Mouse (Mus musculus) G1E (cell line): ENCODE measurements around the gene Creb5. TPM values are rescaled to one million over a fixed set of nuclear protein-coding genes. Genes with fewer than 3 reads are reported as not detected.

ENCODE experiments used
- ATAC-seq: 2 replicates; pipeline ENCODE4 v1.8.0; 2016; ENCODE audit warnings: mild to moderate bottlenecking; ENCODE audit not compliant: insufficient number of reproducible peaks, poor library complexity, low FRiP score, severe bottlenecking; ENCODE audit errors: extremely low read depth
- DNase-seq: peaks from one replicate; pipeline ENCODE4 v3.0.0; 2012; ENCODE audit warnings: low spot score
- H3K27me3 ChIP-seq: 2 replicates; pipeline ENCODE4 v1.6.1; 2012; ENCODE audit warnings: mild to moderate bottlenecking, low read length, inconsistent platforms; ENCODE audit not compliant: insufficient read depth
- H3K36me3 ChIP-seq: replicated peaks from 2 replicates; pipeline ENCODE3; 2012; ENCODE audit warnings: mild to moderate bottlenecking, inconsistent platforms
- H3K4me1 ChIP-seq: 2 replicates; pipeline ENCODE4 v1.6.1; 2012; ENCODE audit warnings: low read depth, low read length, inconsistent platforms, mixed read lengths; ENCODE audit not compliant: insufficient read depth
- H3K4me3 ChIP-seq: 2 replicates; pipeline ENCODE4 v1.5.1; 2012; ENCODE audit warnings: low read depth, mild to moderate bottlenecking, inconsistent platforms, low read length, moderate library complexity, mixed read lengths
- H3K9me3 ChIP-seq: replicated peaks from 2 replicates; pipeline ENCODE4 v1.6.1; 2012; ENCODE audit warnings: inconsistent platforms
- CTCF ChIP-seq: IDR thresholded peaks from 2 replicates; pipeline ENCODE4 v1.5.1; 2012; ENCODE audit warnings: low read depth, low read length, inconsistent platforms, mixed read lengths
- GATA1 ChIP-seq: IDR thresholded peaks from 2 replicates; pipeline ENCODE4 v1.6.1; 2012; ENCODE audit warnings: borderline replicate concordance, low read length, inconsistent platforms, mixed read lengths
- GATA2 ChIP-seq: IDR thresholded peaks from 2 replicates; pipeline ENCODE4 v1.6.1; 2012; ENCODE audit warnings: low read depth, low read length, inconsistent platforms, borderline replicate concordance
- POLR2AphosphoS5 ChIP-seq: IDR thresholded peaks from 2 replicates; pipeline ENCODE4 v1.6.1; 2012; ENCODE audit warnings: low read depth, low read length, inconsistent platforms; ENCODE audit not compliant: insufficient replicate concordance
- TAL1 ChIP-seq: conservative IDR thresholded peaks from 2 replicates; pipeline ENCODE4 v1.6.1; 2012; ENCODE audit warnings: low read depth, low read length, inconsistent platforms, mixed read lengths
- polyA plus RNA-seq: library from polyadenylated mRNA; stranded (reverse); fragments of >175 nt; gene quantifications from 2 replicates; pipeline ENCODE4 v1.2.3, GENCODE M21; 2012
- total RNA-seq, 2 experiments: library from RNA; stranded (forward) in 1 of 2; stranded (reverse) in 1 of 2; fragments of 200-1000 nt in 1 of 2; fragments of >200 nt in 1 of 2; fragmentation: Nextera tagmentation in 1 of 2; gene quantifications; 2 replicates each; pipeline ENCODE4 v1.2.3; 2014 to 2017

Creb5 gene
- total RNA-seq (2014; fragmentation: Nextera tagmentation) (not detected in 2 replicates), total RNA-seq (2017) (0.17 and 0.44 TPM in 2 replicates), polyA plus RNA-seq (not detected in 2 replicates)

GRCm38 (mm10) chr6:53287038-53287561 lies at the start of gene Creb5:
Creb5 (plus strand) TSS chr6:53287270.
- H3K4me3 ChIP-seq: no peak within 1 kb of the TSS; the same call in 1 of the 2 replicates
- no peaks in the 10 kb centered on the region for H3K4me1 ChIP-seq
- TF ChIP-seq GATA1 (no peak), TAL1 (no peak), POLR2AphosphoS5 (no peak), CTCF (no peak), GATA2 (no peak)
- no peaks in the 10 kb centered on the region for H3K27me3 ChIP-seq
- H3K9me3 ChIP-seq: peaks cover 54% of the 10 kb centered on the region
- no peaks in the 10 kb centered on the region for H3K36me3 ChIP-seq
- ATAC-seq (no peak), DNase-seq (no peak)

- peaks cover 30% of the 10 kb centered on the region for H3K9me3 ChIP-seq
- ATAC-seq: no peak
- H3K27me3 ChIP-seq: no peaks in the 10 kb centered on the region
- no peaks in the 10 kb centered on the region for H3K4me1 ChIP-seq
- H3K36me3 ChIP-seq: no peaks in the 10 kb centered on the region
- H3K4me3 ChIP-seq: no peak overlapping the region
- no peak for DNase-seq
- no peak for TF ChIP-seq GATA2
- TF ChIP-seq POLR2AphosphoS5: no peak
Observed at GRCm38 (mm10) chr6:53259841-53260240, 27.2 kb upstream of the Creb5 start.

- TF ChIP-seq TAL1: no peak
- TF ChIP-seq GATA1: no peak
- TF ChIP-seq GATA2: no peak
- TF ChIP-seq CTCF: no peak
- H3K36me3 ChIP-seq: no peaks in the 10 kb centered on the region
- no peak overlapping the region for H3K4me3 ChIP-seq
- DNase-seq: no peak
- H3K27me3 ChIP-seq: no peaks in the 10 kb centered on the region
- peaks cover 30% of the 10 kb centered on the region for H3K9me3 ChIP-seq
- H3K4me1 ChIP-seq: no peaks in the 10 kb centered on the region
- ATAC-seq: no peak
Observed at GRCm38 (mm10) chr6:53262401-53262800, 24.7 kb upstream of the Creb5 start.

- no peak overlapping the region for H3K4me3 ChIP-seq
- no peaks in the 10 kb centered on the region for H3K27me3 ChIP-seq
- no peaks in the 10 kb centered on the region for H3K4me1 ChIP-seq
- H3K36me3 ChIP-seq: no peaks in the 10 kb centered on the region
- DNase-seq (no peak), ATAC-seq (no peak)
- H3K9me3 ChIP-seq: peaks cover 20% of the 10 kb centered on the region
- TF ChIP-seq GATA1 (no peak), POLR2AphosphoS5 (no peak), TAL1 (no peak), GATA2 (no peak)
Observed at GRCm38 (mm10) chr6:53267036-53267435, 20.0 kb upstream of the Creb5 start.

GRCm38 (mm10) chr6:53267732-53268505 lies 19.2 kb upstream of the Creb5 start:
- Histone ChIP-seq H3K36me3 (no peaks in the 10 kb centered on the region), H3K4me1 (no peaks in the 10 kb centered on the region), H3K4me3 (no peak overlapping the region), H3K9me3 (peaks cover 14% of the 10 kb centered on the region), H3K27me3 (no peaks in the 10 kb centered on the region)
- TF ChIP-seq GATA2: no peak
- TF ChIP-seq POLR2AphosphoS5: no peak
- no peak for TF ChIP-seq TAL1
- no peak for TF ChIP-seq CTCF
- no peak for TF ChIP-seq GATA1
- DNase-seq: no peak
- no peak for ATAC-seq

- Histone ChIP-seq H3K9me3 (peaks cover 28% of the 10 kb centered on the region), H3K27me3 (no peaks in the 10 kb centered on the region), H3K36me3 (no peaks in the 10 kb centered on the region), H3K4me3 (no peak overlapping the region), H3K4me1 (no peaks in the 10 kb centered on the region)
- TF ChIP-seq TAL1: no peak
- no peak for TF ChIP-seq CTCF
- TF ChIP-seq GATA1: no peak
- no peak for TF ChIP-seq GATA2
- TF ChIP-seq POLR2AphosphoS5: no peak
- DNase-seq (no peak), ATAC-seq (no peak)
Observed at GRCm38 (mm10) chr6:53271216-53271615, 15.9 kb upstream of the Creb5 start.
